Mouse (Mus musculus) spleen, adult 12 weeks (tissue): Measurements from ENCODE around the gene Slco3a1.
"Not testable (repeated sequence)": the region's sequence is repeated elsewhere in the genome, so short reads cannot be mapped to it uniquely, and the experiment has no call there.

Experiments
- DNase-seq: peaks from one replicate; pipeline ENCODE4 v3.0.0; 2022; ENCODE audit warnings: low spot score

The Slco3a1 gene

DNA sequence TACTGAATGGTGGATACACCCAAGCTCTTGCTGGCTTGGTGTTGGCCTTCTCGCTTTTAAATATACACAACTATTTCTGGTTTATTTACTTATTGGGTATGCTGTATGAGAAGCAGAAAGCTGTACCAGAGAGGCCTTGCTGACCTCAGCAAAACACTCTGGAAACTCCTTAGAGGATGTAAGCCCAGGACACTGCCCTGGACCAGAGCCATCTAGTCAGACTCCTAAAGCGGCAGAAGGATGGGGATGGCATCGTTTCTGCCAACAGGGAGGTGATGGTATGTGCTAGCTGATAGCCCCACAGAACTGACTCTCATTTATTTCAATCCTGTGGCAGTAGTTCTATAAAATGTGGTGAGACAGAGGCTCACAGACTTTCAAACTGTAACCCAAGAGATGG is 125.3 kb downstream of the Slco3a1 start:
- DNase-seq: no peak

DNA sequence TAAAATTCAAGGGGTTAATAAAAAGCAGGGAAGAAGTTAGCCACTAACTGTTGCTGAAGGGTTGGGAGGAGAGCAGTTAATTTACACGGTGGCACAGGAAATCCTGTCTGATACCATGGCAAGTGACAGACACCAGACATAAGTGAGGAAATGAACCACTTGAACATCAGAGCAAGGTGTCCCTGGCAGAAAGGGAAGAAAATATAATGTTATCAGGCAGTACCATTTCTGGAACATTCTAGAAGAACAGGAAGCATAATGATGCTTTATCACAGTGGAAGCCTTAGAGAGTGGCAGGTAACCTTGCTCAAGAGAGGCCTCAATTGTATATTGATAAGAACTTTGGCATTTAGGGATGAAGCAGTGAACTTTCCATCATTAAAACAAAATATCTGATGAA is 127.4 kb downstream of the Slco3a1 start:
- DNase-seq: no peak

DNA sequence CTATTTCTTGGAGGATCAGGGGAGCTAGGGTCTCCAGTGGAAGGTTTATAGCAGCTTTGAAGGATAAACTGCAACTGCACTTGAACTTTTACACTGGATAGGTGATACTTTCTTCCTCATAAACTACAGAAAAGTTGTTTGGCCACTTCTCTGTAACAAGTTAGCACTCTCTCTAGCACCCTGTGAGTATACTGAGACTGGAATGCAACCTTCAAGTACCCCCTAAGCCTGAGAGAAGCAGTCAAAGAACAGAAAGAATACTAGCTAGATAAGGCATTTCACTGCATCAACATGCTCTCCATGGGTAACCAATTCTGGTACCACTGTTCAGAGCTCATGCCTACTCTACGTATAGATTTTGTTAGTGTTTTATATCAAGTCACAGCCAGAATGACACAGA is 128.6 kb downstream of the Slco3a1 start:
- DNase-seq: no peak

DNA sequence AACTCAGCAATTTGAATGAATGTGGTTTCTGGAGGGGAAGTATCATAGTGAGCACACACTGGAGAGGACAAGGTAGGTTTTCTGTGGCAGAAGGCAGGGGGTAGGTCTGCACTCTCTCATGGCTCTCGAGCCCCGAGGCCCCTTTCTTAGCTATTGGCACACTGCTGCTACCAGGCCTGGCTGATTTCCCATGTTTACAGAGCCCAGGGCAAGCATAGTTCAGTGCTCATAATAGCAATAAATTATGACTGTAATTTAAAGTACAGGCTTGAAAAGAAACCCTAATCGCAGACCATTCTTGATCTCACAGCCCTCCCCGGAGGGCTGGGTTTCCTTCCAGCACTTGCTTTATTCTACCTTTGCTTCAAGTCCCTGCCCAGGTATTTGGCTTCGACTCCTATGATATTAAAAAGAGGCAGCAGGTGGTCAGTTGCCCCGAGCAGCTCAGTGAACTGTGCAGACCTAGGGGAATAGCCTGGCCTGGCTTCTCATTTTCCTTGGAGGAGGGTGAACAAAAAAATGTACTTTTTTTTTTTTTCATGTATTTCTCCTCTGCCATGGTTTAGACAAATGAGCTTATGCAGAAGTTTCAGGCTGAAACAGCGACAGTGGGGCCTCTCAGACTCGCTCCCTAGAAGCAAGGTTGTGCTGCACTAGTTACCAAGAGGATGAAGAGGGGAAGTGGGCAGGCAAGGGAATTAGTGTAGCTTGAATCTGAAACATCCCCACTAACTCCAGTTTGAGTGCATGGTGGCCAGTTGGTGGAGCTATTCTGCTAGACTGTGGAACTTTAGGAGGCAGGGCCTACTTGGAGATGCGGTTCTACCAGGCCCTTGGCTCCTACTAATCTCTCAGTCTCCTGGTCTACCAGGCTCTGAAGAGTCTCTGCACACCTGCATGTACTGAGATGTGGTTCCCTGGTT is 130.4 kb downstream of the Slco3a1 start:
- DNase-seq: no peak

DNA sequence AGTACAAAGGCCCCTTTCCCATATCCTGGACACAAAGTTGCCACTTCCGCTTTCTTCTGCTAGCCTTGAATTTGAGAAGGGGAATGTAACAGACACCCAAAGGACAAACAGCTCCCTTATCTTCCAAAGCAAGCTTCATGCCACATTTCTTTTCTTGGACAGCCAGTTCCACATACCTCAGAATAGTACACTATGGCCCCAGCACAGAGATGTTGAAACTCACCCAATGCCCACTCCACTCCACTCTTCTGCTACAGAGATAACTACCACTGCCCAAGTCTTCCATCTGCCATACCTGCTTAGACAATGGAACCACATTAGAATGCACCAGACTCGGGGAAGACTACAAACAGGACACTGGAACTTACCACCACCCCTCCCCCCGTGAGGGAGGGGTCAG is 131.3 kb downstream of the Slco3a1 start:
- no peak for DNase-seq

DNA sequence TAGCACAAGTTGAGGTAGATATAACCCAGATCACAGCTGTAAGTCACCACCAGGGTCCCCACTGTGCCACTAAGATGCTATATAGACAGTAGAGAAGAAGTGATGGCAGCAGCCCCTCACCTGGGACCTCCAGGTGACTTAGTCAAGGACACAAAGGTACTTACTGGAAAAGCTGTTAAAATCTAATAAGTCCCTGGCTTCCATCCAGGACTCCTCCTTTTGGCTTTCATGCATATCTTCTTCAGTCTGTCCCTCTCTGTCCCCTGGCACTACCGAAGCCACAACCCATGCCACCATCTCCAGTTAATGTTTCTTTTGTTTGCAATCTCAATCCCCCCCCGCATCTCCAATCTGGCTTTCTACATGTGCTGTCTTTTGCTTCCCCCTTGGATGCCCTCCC is 131.8 kb downstream of the Slco3a1 start:
- DNase-seq: no peak

DNA sequence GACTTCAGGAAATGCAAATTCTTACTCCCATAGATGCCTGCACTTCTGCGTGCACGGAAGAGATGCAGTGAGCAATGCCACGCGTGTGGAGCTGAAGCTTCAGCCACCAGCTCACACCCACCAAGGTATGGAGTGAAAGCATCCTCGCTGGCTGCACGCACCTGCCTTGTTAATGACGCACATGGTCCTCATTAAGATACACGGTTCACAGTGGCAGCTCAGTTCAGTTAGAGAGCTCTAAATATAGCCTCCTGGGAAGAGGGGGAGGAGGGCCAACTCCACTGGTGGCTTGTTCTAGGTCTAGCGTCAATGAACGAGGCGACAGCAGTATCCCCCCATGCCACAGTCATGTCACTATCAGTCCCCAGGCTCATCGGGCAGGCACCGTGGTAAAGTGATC is 132.6 kb downstream of the Slco3a1 start:
- DNase-seq: no peak

DNA sequence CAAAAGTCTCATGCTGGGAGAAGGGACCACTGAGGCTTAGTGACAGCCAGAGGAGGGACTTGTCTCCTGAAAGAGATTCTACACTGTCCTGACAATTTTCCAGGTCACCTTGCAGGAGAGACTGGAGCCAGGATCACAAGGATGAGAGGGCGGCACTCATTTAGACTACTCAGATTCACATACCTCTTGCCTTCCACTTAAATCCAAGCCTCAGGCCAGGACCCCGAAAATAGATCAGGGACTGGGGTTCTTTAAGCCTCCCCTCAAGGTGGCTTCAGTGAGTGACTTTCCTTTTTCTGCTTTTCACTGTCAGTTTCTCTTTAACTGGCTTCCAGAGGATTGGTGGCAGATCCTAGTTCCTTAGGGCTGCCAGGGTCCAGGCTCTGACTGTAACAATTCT is 133.0 kb downstream of the Slco3a1 start:
- DNase-seq: no peak

DNA sequence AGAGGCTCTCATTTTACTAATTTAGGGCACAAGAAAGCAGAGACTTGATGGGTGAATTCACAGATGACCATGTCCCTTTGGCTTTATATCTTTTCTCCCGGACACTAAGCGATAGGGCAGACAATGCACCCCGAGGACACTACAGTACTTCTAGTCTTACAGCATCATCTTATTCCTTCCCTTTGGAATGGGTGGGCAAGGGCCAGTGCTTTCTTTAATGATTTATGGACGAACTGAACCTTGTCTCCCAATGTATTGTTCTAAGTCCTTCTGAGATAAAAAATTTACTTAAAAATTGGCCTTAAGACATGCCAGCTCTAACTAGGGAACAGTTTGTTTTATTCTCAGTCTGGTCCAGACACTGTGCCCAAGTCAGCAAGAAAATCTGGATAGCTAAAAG is 134.9 kb downstream of the Slco3a1 start:
- DNase-seq: no peak

DNA sequence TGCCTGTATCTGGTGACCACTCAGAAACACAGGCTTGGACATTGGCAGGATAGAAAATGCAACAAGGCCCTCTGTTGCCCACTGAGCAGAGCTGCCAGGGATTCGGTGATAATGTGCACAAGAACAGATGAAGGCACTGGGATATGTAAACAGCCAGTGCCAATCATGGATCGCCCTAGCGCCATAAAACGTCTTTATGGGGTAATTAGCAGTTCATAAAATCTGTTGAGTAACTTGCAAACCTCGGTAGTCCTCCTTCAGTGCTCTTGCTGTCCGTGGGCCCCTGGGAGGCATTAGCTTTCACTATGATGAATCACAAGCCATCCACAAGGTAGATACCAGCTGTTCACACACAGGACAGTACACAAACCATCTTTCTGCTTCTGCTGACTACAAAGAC is 137.6 kb downstream of the Slco3a1 start:
- DNase-seq: no peak

DNA sequence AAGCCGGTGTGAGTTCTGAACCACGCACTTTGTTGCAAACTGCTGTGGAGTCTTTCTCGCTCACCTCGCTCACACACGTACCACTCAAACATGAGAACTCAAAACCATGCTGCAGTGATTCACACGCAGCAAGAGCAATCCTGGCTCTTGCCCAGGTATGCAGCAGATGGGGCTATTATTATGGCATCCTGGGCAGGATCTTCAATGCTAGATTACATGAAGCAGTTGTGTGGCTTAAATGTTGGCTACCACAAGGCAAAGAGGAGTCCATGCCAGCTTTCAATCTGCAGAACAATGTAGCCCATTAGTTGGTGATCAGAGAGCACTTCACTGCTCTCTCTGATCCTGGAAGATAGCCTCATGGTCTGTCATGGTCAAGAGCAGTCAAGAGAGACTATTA is 139.3 kb downstream of the Slco3a1 start:
- DNase-seq: no peak

DNA sequence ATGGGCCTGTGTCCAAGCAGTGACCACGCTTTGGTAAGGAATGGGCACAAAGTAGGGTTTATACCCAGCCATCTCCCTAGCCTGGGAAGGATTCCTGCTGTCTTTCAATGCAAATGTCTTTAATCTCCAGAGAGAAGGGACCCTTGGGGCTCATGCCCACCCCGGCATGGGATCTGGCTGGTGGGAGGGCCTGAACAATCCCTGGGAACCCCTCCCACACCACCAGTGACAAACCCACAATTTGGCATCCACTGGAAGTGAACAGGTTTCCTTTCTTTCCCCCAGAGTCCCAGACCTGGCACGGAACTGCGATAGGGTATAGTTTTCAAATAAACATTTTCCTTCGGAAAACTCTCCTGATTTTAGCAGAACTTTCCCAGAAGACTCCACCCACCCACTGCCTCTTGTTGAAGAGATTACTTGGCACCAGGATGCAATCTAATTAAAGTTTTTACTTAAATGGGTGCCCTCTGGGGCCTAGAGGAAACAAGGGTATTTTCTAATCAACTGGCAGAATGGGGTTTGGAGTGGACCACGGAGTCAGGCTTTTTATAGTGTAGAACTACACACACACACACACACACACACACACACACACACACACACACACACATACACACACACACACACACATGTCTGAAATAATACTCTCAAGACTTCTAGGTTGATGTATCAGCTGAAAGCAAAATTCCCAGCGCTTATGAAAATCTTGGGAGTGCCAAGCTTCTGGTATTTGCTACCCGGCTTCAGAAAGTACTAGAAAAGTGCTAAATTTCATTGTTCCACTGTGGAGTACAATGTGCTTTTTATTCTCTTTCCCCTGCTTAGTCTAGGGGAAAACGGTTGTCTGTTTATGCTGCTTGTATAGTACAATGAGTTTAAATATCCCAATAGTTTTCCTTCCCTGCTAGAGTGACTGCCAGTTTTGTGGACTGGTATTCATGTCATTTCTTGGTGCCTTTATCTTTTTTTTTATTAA is 140.6 kb downstream of the Slco3a1 start:
- DNase-seq: no peak

DNA sequence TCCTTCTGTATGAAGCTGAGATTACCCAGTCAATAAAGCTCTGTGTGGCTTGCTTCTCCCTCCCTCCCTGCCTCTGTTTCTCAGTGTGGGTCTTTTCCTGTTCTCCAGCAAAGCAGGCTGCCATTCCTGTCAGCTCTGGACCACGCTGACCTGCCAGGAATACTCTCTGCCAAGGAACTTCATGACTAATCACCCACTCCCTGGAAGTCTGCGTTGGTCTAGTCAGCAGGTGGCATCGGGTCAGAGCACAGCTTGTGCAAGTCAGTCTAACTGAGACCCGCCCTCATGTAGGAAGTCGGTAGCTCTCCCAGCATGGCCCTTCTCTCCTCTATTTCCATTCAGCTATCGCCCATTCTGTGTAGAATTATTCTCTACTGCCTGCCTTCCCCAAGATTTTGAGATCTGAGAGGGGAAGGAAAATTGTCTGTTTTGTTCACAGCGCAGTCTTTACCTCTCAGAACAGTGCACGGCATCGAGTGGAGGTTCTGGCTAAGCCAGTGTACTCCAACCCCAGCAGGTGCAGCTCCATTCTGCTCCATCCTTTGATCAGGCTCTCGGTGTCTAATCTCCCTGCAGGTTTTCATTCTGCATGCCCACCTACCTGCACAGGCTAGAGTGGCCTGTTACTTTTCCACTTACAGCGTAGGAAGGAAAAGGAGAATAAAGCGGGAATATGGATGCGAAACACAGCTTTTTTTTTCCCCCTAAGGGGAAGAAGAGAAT is 145.8 kb downstream of the Slco3a1 start:
- DNase-seq: no peak

DNA sequence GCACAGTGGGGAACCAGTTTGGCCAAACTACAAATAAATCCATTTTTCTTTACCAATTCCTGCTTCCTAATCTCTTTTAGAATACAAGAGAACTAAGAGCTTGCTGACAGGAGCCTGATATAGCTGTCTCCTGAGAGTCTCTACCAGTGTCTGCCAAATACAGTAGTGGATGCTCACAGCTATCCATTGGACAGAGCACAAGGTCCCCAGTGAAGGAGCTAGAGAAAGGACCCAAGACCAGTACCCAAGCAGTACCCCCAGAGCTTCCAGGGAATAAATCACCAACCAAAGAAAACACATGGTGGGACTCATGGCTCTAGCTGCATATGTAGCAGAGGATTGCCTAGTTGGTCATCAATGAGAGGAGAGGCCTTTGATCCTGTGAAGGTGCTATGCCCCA is 146.7 kb downstream of the Slco3a1 start:
- DNase-seq: not testable (repeated sequence)

DNA sequence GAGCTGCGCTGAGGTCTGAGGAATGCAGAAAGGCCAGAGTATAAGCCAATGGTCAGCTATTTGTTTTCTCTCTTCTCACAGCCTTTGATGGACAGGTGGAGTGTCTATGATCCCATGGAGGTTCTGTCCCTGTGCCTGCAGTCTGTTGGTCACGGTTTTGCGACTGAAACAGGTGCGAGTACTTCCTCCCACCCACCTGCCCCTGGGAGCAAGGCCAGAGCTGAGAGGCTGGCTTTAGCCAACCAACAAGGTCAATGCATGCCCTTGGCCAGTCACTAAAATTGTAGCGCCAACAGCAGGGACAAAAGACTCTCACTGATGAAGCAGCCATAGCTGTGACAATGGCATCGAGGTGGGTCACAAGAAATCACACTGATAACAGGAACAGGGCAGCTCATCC is 154.9 kb downstream of the Slco3a1 start:
- no peak for DNase-seq

DNA sequence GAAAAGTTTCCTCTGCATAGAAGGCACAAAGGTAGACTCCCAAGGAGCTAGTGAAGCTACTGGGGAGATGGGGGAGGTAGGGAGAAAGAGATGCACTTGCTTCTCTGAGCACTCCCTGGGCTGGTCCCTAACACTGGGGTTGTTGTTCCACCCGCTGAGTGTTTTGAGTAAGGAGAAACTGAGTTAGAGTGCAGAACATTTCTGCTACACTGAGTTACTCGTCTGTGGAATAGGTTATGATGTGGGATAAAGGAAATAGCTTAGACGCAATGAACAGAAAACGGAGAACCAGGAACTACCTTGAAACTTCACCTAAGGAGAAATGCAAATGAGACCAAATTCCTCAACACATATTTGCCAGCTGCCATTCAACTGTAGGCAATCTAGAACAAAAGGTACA is 155.4 kb downstream of the Slco3a1 start:
- no peak for DNase-seq

DNA sequence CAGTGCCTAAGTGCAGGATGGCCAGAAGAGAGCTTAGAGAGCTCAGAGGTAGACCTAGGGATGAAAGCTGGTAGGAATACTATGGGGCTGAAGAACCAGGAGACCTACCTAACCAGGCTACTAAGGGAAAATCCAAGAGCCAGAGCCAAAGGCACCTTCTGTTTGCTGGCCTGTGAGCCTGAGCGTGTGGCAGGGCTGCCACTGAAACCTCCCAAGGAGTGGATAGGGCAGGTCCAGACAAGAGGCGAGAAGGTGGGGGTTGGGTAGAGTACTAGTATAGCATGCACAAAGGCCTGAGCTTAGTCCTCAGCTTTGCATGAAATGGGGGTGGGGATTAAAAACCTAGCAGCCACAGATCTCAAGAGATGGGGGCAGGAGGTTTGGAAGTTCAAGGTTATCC is 156.3 kb downstream of the Slco3a1 start:
- DNase-seq: no peak

DNA sequence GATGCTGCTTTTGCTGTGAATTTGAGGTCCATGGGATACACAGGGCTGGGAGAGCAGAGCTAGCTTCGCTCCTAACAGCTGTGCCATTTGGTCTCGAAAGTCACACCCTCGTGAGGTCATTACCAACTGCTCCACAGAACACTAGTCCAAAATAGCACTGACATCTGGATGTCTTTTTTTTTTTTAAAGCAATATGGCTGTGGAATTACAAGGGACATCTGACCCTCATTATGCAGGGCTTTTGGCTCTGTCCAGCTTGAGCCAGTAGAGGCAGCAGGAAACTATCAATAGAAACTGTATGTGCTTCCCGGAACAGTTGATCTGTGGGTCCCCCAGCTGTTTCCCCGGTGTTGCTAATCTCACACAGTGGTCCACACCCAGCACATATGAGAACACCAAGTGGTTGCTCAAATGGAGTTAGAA is 163.1 kb downstream of the Slco3a1 start:
- DNase-seq: no peak

DNA sequence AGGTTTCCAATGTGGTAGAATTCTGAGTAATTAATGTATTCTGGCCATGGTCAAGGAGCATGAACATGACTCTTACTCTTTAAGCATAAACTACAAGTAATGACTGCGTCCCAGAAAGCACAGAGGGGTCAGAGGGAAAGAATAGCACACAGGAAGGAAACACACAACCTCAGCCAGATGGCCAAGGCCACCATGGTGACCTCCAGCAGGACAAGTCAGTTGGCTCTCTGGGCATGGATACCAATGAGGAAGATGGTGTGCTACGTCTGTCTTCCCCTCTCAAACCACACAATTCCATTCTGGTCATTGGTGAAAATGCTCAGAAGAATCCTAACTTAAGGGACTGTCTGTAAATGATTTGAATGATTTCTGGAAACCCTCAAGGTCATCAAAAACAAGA is 165.0 kb downstream of the Slco3a1 start:
- no peak for DNase-seq

DNA sequence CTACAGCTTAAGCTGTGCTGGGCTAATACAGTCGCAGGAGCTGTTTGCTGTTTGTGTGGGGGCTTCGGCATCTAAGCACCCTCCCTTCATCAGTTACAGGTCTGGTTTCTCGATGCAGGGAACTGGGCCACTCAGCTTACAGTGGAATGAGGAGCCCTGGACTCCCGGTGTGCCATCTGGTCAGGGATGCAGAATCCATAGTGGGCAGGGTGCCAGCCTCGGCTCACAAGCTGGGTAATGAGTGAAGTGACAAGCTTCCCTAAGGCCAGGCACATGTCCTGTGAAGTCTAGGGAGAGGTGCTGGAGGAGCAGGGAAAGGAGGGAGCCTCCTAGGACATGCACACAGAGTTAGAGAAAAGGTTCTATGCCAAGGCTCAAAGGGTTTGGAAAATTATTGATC is 168.3 kb downstream of the Slco3a1 start:
- no peak for DNase-seq

DNA sequence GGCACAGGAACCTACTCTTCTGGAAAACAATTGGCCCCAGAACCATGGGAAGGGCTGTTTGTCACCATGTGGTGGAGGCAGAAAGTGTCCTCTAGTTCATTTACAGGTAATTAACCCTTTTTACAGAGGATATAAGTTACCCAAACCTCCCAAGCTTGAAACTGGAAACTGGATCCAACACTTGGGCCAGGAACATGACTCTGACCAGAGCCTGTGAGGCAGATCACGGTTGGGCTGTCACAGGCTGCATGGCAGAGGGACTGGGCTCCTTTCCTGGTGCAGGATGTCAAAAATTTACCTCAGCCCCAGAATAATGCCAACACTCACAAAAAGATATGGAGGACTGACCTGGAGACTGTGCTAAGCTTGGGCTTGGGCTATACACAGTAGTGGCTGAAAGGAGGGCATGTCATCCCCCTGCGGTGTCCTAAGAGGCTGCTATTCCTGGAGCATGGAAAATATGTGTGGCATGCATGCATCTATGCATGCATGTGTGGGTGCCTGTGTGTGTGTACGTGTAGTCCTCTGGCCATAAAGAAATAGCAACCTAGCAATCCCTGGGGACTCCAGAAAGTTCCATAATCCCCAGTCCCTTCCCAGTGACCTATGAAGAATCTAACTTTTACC is 171.4 kb downstream of the Slco3a1 start:
- DNase-seq: no peak

DNA sequence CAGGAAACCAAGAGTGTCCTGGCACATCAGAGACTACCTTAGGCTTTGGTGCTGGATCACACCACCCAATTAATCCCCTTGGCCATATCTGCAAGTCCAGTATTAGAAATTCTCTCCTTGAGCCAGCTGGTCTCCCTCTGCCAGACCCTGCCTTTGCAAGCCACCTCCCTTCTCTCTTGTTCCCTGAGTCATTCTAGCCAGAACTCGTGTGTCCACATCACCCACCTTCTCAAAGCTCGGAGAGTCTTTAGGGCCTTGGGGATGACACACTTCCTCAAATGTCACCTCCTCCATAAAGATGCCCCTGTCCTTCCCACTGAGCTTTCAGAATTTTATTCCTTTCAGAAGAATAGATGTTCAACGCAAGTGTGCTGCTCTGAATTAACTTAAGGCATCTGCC is 172.3 kb downstream of the Slco3a1 start:
- no peak for DNase-seq
